Comparison of ENCODE assay signal across 8 mouse cellular contexts in the genomic region with DNA sequence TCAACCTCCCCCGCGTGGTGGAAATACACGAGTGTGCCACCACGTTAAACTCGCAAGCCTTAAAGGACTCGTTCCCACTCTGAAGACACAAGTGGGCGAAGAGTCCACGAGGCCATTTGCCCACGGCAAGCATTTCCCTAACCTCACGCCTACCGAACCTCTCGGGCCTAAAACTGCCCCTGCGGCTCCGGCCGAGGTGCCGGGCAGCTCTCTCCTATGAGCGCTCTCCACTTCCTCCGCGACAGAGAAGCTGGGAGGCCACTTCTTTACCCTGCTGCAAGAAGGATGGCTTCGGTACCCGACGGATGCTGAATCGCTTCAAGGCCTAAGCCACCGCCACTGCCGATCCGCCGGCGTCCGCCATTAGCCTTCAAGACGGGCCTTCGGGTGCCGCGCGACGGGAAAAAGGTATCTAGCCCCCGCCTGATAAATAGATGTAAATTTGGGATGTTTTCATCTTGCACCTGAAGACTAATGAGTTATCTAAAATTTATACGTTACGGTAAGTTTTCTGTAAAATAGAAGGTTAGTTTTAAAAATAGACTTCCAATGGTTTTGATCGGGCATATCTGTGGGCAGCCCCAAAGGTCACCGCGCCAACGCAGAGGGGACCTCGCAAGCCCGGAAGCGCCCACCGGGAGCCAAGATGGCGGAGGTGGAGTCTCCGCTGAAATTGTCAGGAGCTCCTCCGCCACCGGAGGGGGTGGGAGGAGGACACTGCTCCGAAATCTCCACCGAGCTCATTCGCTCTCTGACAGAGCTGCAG. TPM values are rescaled to one million over a fixed set of nuclear protein-coding genes. Genes with fewer than 3 reads are reported as not detected.
DNase-seq lines count a peak whose midpoint lies in the region; ATAC-seq and TF ChIP-seq lines count a peak whose summit lies in the region.

A gene (plus strand): TSS at position 196 of the 766 bp plus-strand sequence.
A gene (minus strand): TSS at position 383 of the 766 bp plus-strand sequence.

- no peaks in the 10 kb centered on the region for H3K27me3 ChIP-seq in embryonic facial prominence, embryonic 15.5 days
- no peaks in the 10 kb centered on the region for H3K27me3 ChIP-seq in kidney, embryonic 14.5 days (ENCODE audit: control insufficient read depth, insufficient read depth, low read length)
- no peaks in the 10 kb centered on the region for H3K27me3 ChIP-seq in limb, embryonic 15.5 days

- H3K4me3 ChIP-seq in bone marrow, adult 2 months (replicated peaks; ENCODE audit: control insufficient read depth, low read depth, low read length) = peak within 1 kb of the TSS; percentile 99
- H3K4me3 ChIP-seq in embryonic facial prominence, embryonic 15.5 days (replicated peaks) = peak within 1 kb of the TSS; percentile 69
- peak within 1 kb of the TSS; percentile 92 for H3K4me3 ChIP-seq in kidney, embryonic 14.5 days (ENCODE audit: low read length)
- H3K4me3 ChIP-seq in limb, embryonic 15.5 days = peak within 1 kb of the TSS; percentile 75

- H3K36me3 ChIP-seq in embryonic facial prominence, embryonic 15.5 days = peaks cover 49% of the 10 kb centered on the region
- peaks cover 48% of the 10 kb centered on the region for H3K36me3 ChIP-seq in kidney, embryonic 14.5 days (ENCODE audit: control insufficient read depth, insufficient read depth, low read length)
- peaks cover 46% of the 10 kb centered on the region for H3K36me3 ChIP-seq in limb, embryonic 15.5 days

- peaks cover 2% of the 10 kb centered on the region for H3K4me1 ChIP-seq in bone marrow, adult 2 months (ENCODE audit: control insufficient read depth, insufficient read depth, low read length)
- peaks cover 15% of the 10 kb centered on the region for H3K4me1 ChIP-seq in embryonic facial prominence, embryonic 15.5 days
- H3K4me1 ChIP-seq in kidney, embryonic 14.5 days (ENCODE audit: control insufficient read depth, insufficient read depth, low read length) = peaks cover 18% of the 10 kb centered on the region
- H3K4me1 ChIP-seq in limb, embryonic 15.5 days = peaks cover 12% of the 10 kb centered on the region

- TF ChIP-seq POLR2A in bone marrow, adult 2 months (IDR thresholded peaks at IDR 0.05; ENCODE audit: borderline replicate concordance, control insufficient read depth, low read depth, low read length) = peak; percentile 82; the same call in 1 of the 2 replicates

- ATAC-seq in embryonic facial prominence, embryonic 15.5 days (ENCODE audit: insufficient number of reproducible peaks, low FRiP score, low TSS enrichment, low read depth) = peak; percentile 79; the same call in 1 of the 2 replicates
- peak; percentile 91 for ATAC-seq in kidney, embryonic 14.5 days (ENCODE audit: low FRiP score, low TSS enrichment)
- peak; percentile 86 for ATAC-seq in limb, embryonic 15.5 days (ENCODE audit: insufficient number of reproducible peaks, low FRiP score, low TSS enrichment, low read depth)

- H3K9ac ChIP-seq in embryonic facial prominence, embryonic 15.5 days = peak within 1 kb of the TSS; percentile 70
- H3K9ac ChIP-seq in kidney, embryonic 14.5 days (ENCODE audit: low read depth, low read length) = peak within 1 kb of the TSS; percentile 94
- peak within 1 kb of the TSS; percentile 85 for H3K9ac ChIP-seq in limb, embryonic 15.5 days

- peak within 1 kb of the TSS; percentile 75 for H3K4me2 ChIP-seq in embryonic facial prominence, embryonic 15.5 days (replicated peaks)
- H3K4me2 ChIP-seq in kidney, embryonic 14.5 days (replicated peaks; ENCODE audit: low read depth, low read length) = peak within 1 kb of the TSS; percentile 82
- H3K4me2 ChIP-seq in limb, embryonic 15.5 days = peak within 1 kb of the TSS; percentile 63

- H3K27ac ChIP-seq in bone marrow, adult 2 months (ENCODE audit: control insufficient read depth, insufficient read depth, low read depth, low read length, poor library complexity) = peak within 1 kb of the TSS; percentile 69
- peak within 1 kb of the TSS; percentile 92 for H3K27ac ChIP-seq in embryonic facial prominence, embryonic 15.5 days (replicated peaks)
- peak within 1 kb of the TSS; percentile 94 for H3K27ac ChIP-seq in kidney, embryonic 14.5 days (ENCODE audit: low read depth, low read length)
- H3K27ac ChIP-seq in limb, embryonic 15.5 days = peak within 1 kb of the TSS; percentile 93

- H3K9me3 ChIP-seq in embryonic facial prominence, embryonic 15.5 days (replicated peaks) = no peaks in the 10 kb centered on the region
- no peaks in the 10 kb centered on the region for H3K9me3 ChIP-seq in kidney, embryonic 14.5 days (ENCODE audit: control insufficient read depth, low read length)
- no peaks in the 10 kb centered on the region for H3K9me3 ChIP-seq in limb, embryonic 15.5 days

- under 1% methylated on average over 53 of the region's 53 CpGs for WGBS in bone marrow, adult 2 months
- under 1% methylated on average over 53 of the region's 53 CpGs for WGBS in embryonic facial prominence, embryonic 15.5 days
- under 1% methylated on average over 53 of the region's 53 CpGs for WGBS in kidney, embryonic 14.5 days
- WGBS in limb, embryonic 15.5 days = under 1% methylated on average over 53 of the region's 53 CpGs

- TF ChIP-seq CTCF in bone marrow, adult 2 months (IDR thresholded peaks at IDR 0.05; ENCODE audit: control insufficient read depth, insufficient read depth, low read length) = no peak

- peak; percentile 92 for DNase-seq in 416B (ENCODE audit: low read depth)
- peak; percentile 84 to 92 for DNase-seq in heart, adult 9 months (ENCODE audit: low spot score in 2 of 2)
- DNase-seq in monocyte, adult 2 months (ENCODE audit: low read depth in 1 of 2, low spot score in 2 of 2) = peak; percentile 62 to 76
- peak; percentile 81 to 86 for DNase-seq in spleen, postnatal 36 days (ENCODE audit: low spot score in 2 of 2)

RNA-seq across cellular contexts. Expression of the first gene that starts in this region (rescaled TPM):
- polyA plus RNA-seq in bone marrow, adult 2 months (2011; ENCODE audit: insufficient read depth, insufficient read length, low replicate concordance, missing spikeins) = 27.6 and 59.9 TPM in 2 replicates
- 76.1 and 79.9 TPM in 2 replicates for polyA plus RNA-seq in embryonic facial prominence, embryonic 15.5 days (2015; fragmentation: Nextera tagmentation; extraction: Ambion mirVana)
- 40.4 and 69.3 TPM in 2 replicates for polyA plus RNA-seq in kidney, embryonic 14.5 days (2014; fragmentation: Nextera tagmentation; extraction: Ambion mirVana)
- 77.7 and 77.8 TPM in 2 replicates for polyA plus RNA-seq in limb, embryonic 15.5 days (2015; fragmentation: Nextera tagmentation; extraction: Ambion mirVana)

RNA-seq across cellular contexts. Expression of the second gene that starts in this region (rescaled TPM):
- polyA plus RNA-seq in bone marrow, adult 2 months (2011; ENCODE audit: insufficient read depth, insufficient read length, low replicate concordance, missing spikeins) = 37.8 and 56.3 TPM in 2 replicates
- 128 and 130 TPM in 2 replicates for polyA plus RNA-seq in embryonic facial prominence, embryonic 15.5 days (2015; fragmentation: Nextera tagmentation; extraction: Ambion mirVana)
- polyA plus RNA-seq in kidney, embryonic 14.5 days (2014; fragmentation: Nextera tagmentation; extraction: Ambion mirVana) = 96.9 and 180 TPM in 2 replicates
- polyA plus RNA-seq in limb, embryonic 15.5 days (2015; fragmentation: Nextera tagmentation; extraction: Ambion mirVana) = 125 and 127 TPM in 2 replicates

Comparison
In these comparisons a context has a peak if more than half of its experiments do, and no peak if none do; other contexts are left out.
1. Peak in every context shown above with its lines: DNase-seq, ATAC-seq, H3K4me3 ChIP-seq and H3K27ac ChIP-seq.